ENCODE assay signal across 8 mouse cellular contexts in genomic region chr7:98341475-98341874, GRCm38 (mm10). TPM values are rescaled to one million over a fixed set of nuclear protein-coding genes. Genes with fewer than 3 reads are reported as not detected.
DNase-seq lines count a peak whose midpoint lies in the region; ATAC-seq and TF ChIP-seq lines count a peak whose summit lies in the region.

No protein-coding gene starts in this region.

- peak overlapping the region; percentile 48 for H3K4me2 ChIP-seq in embryonic facial prominence, embryonic 12.5 days (replicated peaks)
- H3K4me2 ChIP-seq in limb, embryonic 12.5 days: peak overlapping the region; percentile 55
- peak overlapping the region; percentile 52 for H3K4me2 ChIP-seq in midbrain, embryonic 14.5 days (ENCODE audit: low read length)

- H3K9ac ChIP-seq in embryonic facial prominence, embryonic 12.5 days: peak overlapping the region; percentile 24; the same call in 1 of the 2 replicates
- peak overlapping the region; percentile 59 for H3K9ac ChIP-seq in heart, adult 2 months (ENCODE audit: low read depth, low read length)
- peak overlapping the region; percentile 47 for H3K9ac ChIP-seq in limb, embryonic 12.5 days (replicated peaks)
- H3K9ac ChIP-seq in midbrain, embryonic 14.5 days (replicated peaks; ENCODE audit: low read length): no peak overlapping the region; the same call in 1 of the 2 replicates

- peak; percentile 60; the same call in 1 of the 2 replicates for TF ChIP-seq EP300 in heart, adult 2 months (IDR thresholded peaks at IDR 0.05; ENCODE audit: insufficient read depth, low read depth, low read length)

- H3K36me3 ChIP-seq in embryonic facial prominence, embryonic 12.5 days: no peaks in the 10 kb centered on the region
- no peaks in the 10 kb centered on the region for H3K36me3 ChIP-seq in heart, adult 2 months (ENCODE audit: control insufficient read depth, insufficient read depth, low read length)
- no peaks in the 10 kb centered on the region for H3K36me3 ChIP-seq in limb, embryonic 12.5 days
- H3K36me3 ChIP-seq in midbrain, embryonic 14.5 days (ENCODE audit: control insufficient read depth, insufficient read depth, low read length): no peaks in the 10 kb centered on the region

- H3K79me2 ChIP-seq in heart, adult 2 months (replicated peaks; ENCODE audit: control insufficient read depth, insufficient read depth, low read length): no peaks in the 10 kb centered on the region

- H3K27ac ChIP-seq in embryonic facial prominence, embryonic 12.5 days: no peak overlapping the region
- peak overlapping the region; percentile 41; the same call in 1 of the 2 replicates for H3K27ac ChIP-seq in heart, adult 2 months
- H3K27ac ChIP-seq in limb, embryonic 12.5 days: no peak overlapping the region
- H3K27ac ChIP-seq in midbrain, embryonic 14.5 days (replicated peaks; ENCODE audit: low read depth, low read length): no peak overlapping the region

- H3K4me3 ChIP-seq in embryonic facial prominence, embryonic 12.5 days: peak overlapping the region; percentile 32
- H3K4me3 ChIP-seq in heart, adult 2 months: peak overlapping the region; percentile 44
- H3K4me3 ChIP-seq in limb, embryonic 12.5 days (replicated peaks): peak overlapping the region; percentile 31
- H3K4me3 ChIP-seq in midbrain, embryonic 14.5 days (replicated peaks; ENCODE audit: low read depth, low read length): peak overlapping the region; percentile 16; the same call in 1 of the 2 replicates

- H3K27me3 ChIP-seq in embryonic facial prominence, embryonic 12.5 days: no peaks in the 10 kb centered on the region
- H3K27me3 ChIP-seq in heart, adult 2 months (ENCODE audit: control insufficient read depth, insufficient read depth, low read length): no peaks in the 10 kb centered on the region
- peaks cover 10% of the 10 kb centered on the region; the same call in 1 of the 2 replicates for H3K27me3 ChIP-seq in limb, embryonic 12.5 days
- H3K27me3 ChIP-seq in midbrain, embryonic 14.5 days (ENCODE audit: control insufficient read depth, insufficient read depth, low read length): no peaks in the 10 kb centered on the region

- intact Hi-C loops in heart, adult 2 months (cut with DNase I): loop anchor here (5.0 kb wide), 1 partner anchor 34 kb away; no protein-coding TSS in a partner anchor

- peak; percentile 97 for TF ChIP-seq CTCF in heart, adult 2 months (IDR thresholded peaks at IDR 0.05)

- no peak for ATAC-seq in embryonic facial prominence, embryonic 12.5 days (ENCODE audit: insufficient number of reproducible peaks, insufficient read depth, low FRiP score, low TSS enrichment)
- ATAC-seq in limb, embryonic 12.5 days (ENCODE audit: insufficient number of reproducible peaks, insufficient read depth, low FRiP score, low TSS enrichment, low read depth): 0 out of 2 replicates have a peak, but pooled peaks have one; percentile 35
- ATAC-seq in midbrain, embryonic 14.5 days (ENCODE audit: low FRiP score, low TSS enrichment): peak; percentile 71; the same call in 1 of the 2 replicates

- H3K4me1 ChIP-seq in embryonic facial prominence, embryonic 12.5 days: no peaks in the 10 kb centered on the region
- no peaks in the 10 kb centered on the region; the same call in 1 of the 2 replicates for H3K4me1 ChIP-seq in heart, adult 2 months (ENCODE audit: control insufficient read depth, insufficient read depth, low read length)
- no peaks in the 10 kb centered on the region for H3K4me1 ChIP-seq in limb, embryonic 12.5 days (replicated peaks)
- no peaks in the 10 kb centered on the region for H3K4me1 ChIP-seq in midbrain, embryonic 14.5 days (ENCODE audit: control insufficient read depth, insufficient read depth, low read length)

- DNase-seq in 3134 (ENCODE audit: extremely low read depth, insufficient read length, low spot score): peak; percentile 71
- peak; percentile 87 for DNase-seq in adrenal gland, postnatal 25 days
- peak; percentile 83 to 90 for DNase-seq in heart, adult 2 months
- DNase-seq in kidney, adult 8-10 months: peak; percentile 68 to 90
- DNase-seq in midbrain, embryonic 14.5 days: peak; percentile 94
- peak; percentile 74 for DNase-seq in spleen, adult 12 weeks (ENCODE audit: low spot score)

- peak; percentile 48; the same call in 1 of the 2 replicates for TF ChIP-seq POLR2A in heart, adult 2 months (IDR thresholded peaks at IDR 0.05; ENCODE audit: insufficient read depth, low read depth, low read length)

- WGBS in embryonic facial prominence, embryonic 12.5 days: 2% methylated on average over 13 of the region's 13 CpGs
- 2% methylated on average over 13 of the region's 13 CpGs for WGBS in heart, adult 2 months
- 4% methylated on average over 13 of the region's 13 CpGs for WGBS in limb, embryonic 12.5 days
- under 1% methylated on average over 13 of the region's 13 CpGs for WGBS in midbrain, embryonic 14.5 days

- H3K9me3 ChIP-seq in embryonic facial prominence, embryonic 12.5 days: no peaks in the 10 kb centered on the region
- no peaks in the 10 kb centered on the region for H3K9me3 ChIP-seq in limb, embryonic 12.5 days
- no peaks in the 10 kb centered on the region for H3K9me3 ChIP-seq in midbrain, embryonic 14.5 days (ENCODE audit: control insufficient read depth, low read length)

RNA-seq across cellular contexts. Expression of gene Tsku, which starts 19.7 kb away (rescaled TPM):
- total RNA-seq in adrenal gland, postnatal 25 days (2021): 22.9 and 40.6 TPM in 2 replicates
- polyA plus RNA-seq in embryonic facial prominence, embryonic 12.5 days (2016; fragmentation: Nextera tagmentation; extraction: Ambion mirVana): 15.9 and 16.3 TPM in 2 replicates
- total RNA-seq in heart, adult 2 months (2021): 1 to 10 TPM; 2.2 to 2.5 TPM
- 4.9 and 5.9 TPM in 2 replicates for polyA plus RNA-seq in heart, adult 2 months (2012; rRNA removed)
- 15.4 and 16.7 TPM in 2 replicates for polyA plus RNA-seq in limb, embryonic 12.5 days (2016; fragmentation: Nextera tagmentation; extraction: Ambion mirVana)
- 8.2 and 10.3 TPM in 2 replicates for polyA plus RNA-seq in midbrain, embryonic 14.5 days (2014; fragmentation: Nextera tagmentation; extraction: Ambion mirVana)

RNA-seq across cellular contexts. Expression of gene Acer3, which starts 20.5 kb away (rescaled TPM):
- total RNA-seq in adrenal gland, postnatal 25 days (2021): 12.9 and 20.0 TPM in 2 replicates
- 23.0 and 24.1 TPM in 2 replicates for polyA plus RNA-seq in embryonic facial prominence, embryonic 12.5 days (2016; fragmentation: Nextera tagmentation; extraction: Ambion mirVana)
- total RNA-seq in heart, adult 2 months (2021): 10 to 100 TPM; 11.0 to 13.2 TPM
- polyA plus RNA-seq in heart, adult 2 months (2012; rRNA removed): 5.5 and 8.7 TPM in 2 replicates
- 25.4 and 27.5 TPM in 2 replicates for polyA plus RNA-seq in limb, embryonic 12.5 days (2016; fragmentation: Nextera tagmentation; extraction: Ambion mirVana)
- 17.9 and 18.9 TPM in 2 replicates for polyA plus RNA-seq in midbrain, embryonic 14.5 days (2014; fragmentation: Nextera tagmentation; extraction: Ambion mirVana)
